Mouse (Mus musculus) retina, postnatal 7 days (tissue): Measurements from ENCODE around the gene Tcte1.
A peak's percentile ranks its signal among the peaks of the same experiment; 100 is the strongest.

Experiments used
- DNase-seq: peaks from one replicate; pipeline ENCODE4 v3.0.0-alpha.2; 2012; ENCODE audit warnings: low read depth, low spot score

Gene Tcte1

DNA sequence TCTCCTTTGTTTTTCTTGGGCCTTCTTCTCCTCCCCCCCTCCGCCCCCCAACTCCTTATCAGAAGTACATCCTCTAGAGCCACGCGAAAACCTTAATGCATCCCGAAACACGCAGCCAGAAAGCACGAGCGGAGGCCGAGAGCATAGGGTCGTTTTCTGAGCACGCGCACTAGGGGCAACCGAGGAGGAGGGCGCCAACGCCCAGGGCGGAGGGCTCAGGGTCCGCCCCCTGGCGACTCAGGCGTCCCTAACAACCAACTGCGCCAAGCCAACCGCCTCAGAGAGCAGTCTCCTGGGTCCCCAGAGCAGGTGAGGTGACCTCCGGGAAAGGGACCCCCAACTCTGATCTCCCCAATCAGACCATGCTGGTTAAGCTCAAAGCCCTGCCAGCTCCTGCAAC lies at the start of gene Tcte1:
Gene Tcte1 (plus strand): TSS at position 172 of the 400 bp plus-strand sequence.
- DNase-seq, result peak; percentile 35

DNA sequence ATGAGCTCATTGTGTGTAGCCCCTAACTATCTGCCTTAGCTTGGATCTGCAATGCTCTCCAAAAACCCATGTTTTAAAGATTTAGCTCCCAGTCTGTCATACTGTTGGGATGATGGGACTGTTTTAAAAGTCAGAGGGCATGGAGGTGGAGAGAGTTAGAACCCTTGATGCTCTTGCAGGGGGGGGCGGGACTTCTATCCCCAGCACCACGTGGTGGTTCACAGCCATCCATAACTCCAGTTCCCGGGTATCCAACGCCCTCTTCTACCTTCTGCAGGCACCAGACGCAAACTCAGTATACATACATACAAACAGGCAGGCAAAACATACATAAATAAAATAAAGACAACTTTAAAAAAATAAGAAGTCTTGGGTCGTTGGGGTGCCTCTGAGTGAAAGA lies 49.6 kb upstream of the Tcte1 start:
- no peak for DNase-seq

DNA sequence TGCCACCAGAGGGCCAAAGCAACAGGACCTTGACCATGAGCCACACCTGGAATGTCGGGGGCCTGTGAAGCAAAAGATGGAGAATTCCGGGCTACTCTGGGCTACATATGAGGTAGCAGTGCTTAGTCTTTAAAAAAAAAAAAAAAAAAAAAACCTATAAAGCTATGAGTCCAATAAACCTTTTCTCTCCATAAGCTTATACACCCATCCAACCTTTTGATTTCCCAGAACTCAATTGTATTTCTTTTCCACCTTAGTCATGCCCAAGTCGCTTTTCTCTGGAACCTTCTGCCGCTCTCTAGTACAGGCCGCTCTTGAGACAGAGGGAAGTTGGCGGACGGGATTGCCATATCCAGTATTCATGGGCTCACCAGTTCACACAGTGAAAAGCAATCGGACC lies 49.1 kb upstream of the Tcte1 start:
- DNase-seq, result no peak

DNA sequence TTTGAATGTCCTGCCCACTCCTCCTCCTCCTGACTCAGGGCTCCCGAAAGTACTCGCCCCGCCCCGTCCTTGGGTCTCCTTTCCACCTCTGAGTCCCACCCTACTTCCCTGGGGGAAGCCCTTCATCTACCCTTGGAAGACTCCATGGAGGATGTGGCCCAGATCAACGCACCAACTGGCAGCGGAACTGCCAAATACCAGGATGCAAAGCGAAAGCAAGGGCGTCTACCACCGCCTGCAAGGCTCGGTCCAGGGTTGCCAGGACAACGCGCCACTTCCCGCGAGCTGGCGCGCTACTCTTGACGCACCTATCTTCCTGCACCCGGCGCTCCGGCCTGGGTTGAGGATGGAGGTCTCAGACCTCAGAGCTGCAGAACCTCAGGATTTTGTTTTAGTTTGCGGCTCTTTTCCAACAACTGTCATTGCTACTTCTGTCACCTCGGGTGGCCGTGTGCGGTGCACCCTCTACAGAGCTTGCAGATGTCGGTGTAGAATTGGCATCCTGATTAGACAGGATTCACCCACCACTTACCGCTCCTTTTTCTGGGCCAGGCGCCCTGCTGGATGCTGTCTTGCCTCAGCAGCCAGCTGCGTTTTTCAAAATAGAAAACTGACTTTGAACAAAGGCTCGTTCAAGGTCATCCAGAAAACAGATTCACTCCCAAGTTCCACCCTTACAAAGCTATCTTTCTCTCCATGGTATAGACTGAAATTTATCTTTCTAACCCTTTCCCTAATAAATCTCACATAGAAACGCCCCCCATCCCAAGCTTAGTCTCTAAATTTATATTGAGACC lies 48.4 kb upstream of the Tcte1 start, which contains the start of gene Spats1:
Gene Spats1 (minus strand): TSS at position 747 of the 797 bp plus-strand sequence.
- DNase-seq, result peak; percentile 23

DNA sequence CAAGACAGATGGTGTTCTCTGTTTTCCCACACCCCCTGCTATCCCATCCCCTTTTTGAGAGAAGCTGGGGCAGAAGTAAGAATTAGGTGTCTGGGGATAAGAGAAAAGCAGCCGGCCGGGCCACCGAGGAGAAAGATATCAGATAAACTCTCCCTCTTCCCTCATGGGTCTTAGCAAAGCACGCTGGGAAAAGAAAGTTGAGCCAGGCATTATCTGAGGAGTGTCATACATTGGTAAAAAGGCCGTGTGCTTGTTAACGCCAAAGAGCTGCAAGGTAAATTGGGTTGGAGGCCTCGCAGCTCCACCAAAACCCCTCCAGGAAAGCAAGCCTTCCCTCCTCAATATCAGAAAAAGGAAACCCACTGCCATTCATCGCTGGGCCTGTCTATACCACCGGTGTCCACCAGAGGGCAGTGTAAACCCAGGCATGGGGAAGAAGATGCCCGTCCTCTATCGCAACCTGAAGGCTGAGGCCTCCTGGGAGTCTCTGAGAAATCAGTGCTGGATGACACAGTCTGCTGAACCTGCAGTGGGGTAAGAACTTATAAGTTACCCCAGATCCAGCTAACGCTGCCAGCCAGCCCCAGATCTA lies 44.9 kb upstream of the Tcte1 start:
- DNase-seq, result peak; percentile 74

DNA sequence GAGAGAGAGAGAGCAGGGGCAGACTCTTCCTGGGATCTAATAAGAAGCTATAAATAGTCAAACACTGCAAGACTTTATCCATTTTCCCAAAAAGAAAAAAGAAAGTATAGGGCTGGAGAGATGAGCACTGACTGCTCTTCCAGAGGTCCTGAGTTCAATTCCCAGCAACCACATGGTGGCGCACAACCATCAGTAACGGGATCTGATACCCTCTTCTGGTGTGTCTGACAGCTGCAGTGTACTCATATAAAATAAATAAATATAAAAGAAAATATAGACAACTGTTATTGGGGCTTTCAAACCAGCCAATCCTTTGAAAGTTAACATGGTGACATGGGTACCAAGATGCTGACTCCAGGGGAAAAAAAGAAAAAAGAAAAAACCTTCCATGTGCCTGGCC lies 42.8 kb upstream of the Tcte1 start:
- no peak for DNase-seq

DNA sequence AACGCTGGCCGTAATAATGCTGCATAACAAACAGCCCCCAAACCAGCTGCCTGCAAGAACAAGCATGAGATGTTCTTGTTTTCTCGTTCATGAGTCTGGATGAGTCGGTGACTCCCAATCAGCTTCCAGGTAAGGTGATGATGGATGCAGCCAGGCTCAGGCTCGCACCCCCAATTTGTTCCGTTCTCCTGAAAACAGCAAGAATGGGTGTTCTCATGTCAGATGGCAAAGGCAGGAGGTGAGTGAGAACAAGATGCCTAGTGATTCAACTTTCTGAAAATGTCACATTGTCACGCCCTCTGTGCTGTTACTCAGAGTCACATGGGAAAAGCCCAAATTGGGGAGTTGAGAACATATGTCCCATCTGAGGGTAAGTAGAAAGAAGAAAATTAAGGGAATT lies 37.7 kb upstream of the Tcte1 start:
- no peak for DNase-seq

DNA sequence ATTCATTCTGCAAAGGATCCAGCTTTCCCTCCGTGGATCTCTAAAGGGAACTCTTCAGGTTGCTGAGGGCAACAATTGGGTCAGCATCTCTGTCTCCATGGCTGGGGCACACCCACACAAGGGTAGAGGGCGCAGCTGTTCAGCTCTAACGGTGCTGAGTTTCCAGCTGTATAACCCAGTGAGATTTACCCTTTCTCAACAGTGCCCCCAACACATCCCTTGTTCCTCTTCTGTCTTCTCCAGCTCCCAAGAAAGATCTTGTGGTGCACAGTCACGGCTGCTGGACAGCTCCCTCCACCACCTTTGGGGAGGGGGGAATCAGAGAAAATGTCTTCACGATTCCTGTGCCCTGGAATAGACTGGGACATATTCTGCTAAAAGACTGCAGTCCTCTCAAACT lies 36.0 kb upstream of the Tcte1 start:
- DNase-seq, result no peak

DNA sequence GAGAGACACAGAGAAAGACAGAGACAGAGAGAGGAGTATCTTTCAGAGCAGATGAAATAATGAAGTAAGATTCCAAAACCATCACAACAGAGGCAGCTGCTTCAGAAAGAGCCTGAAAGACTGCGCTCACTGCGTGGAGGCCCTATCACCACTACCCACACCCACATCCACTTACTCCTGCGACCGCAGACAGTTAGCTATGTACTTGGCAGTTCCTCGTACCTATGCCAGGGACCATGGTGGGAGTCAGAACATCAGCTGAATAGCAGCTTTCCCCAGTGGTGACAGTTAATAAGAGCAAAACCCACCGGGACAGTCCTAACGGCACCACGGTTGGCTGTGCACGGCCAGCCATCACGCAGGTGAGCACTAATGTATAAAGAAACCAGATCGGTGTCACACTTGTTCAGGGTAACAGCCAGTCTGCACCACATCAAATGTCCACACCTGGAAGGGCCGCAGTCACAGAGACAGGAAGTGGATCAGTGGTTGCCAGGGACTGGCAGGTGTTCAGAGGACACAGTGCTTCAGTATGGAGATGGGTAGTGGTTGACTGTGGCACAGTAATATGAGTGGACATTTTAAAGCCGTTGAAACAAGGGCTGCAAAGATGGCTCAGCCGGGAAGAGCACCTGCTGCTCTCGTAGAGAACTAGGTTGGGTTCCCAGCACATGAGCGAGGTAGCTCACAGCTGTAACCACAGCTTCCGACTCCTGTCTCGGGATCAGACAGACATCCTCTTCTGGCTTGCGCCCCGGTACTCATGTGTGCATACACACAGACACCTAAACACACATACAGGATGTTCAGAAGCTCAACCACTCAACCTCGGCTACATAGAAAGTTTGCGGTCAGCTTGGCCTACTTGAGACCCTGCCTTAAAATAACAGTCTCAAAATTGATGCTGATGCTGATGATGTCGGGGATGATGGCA lies 34.6 kb upstream of the Tcte1 start:
- DNase-seq, result no peak

DNA sequence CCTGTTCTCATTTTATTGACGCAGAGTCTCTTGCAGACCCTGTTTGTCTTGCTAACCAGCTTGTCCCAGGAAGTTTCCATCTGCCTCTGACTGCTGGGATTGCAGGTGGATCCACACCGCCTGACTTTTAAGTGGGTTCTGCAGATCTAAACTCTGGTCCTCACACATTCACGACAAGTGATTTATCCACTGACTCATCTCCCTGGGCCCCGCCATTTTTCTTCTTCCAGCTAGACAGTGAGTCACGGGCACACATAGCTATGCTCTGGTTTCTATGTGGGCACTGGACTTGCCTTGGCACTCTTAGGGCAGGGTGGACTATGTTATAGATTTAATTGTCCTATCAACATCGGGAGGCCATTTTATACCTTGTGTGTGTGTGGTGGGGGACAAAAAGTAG lies 33.5 kb upstream of the Tcte1 start:
- no peak for DNase-seq

DNA sequence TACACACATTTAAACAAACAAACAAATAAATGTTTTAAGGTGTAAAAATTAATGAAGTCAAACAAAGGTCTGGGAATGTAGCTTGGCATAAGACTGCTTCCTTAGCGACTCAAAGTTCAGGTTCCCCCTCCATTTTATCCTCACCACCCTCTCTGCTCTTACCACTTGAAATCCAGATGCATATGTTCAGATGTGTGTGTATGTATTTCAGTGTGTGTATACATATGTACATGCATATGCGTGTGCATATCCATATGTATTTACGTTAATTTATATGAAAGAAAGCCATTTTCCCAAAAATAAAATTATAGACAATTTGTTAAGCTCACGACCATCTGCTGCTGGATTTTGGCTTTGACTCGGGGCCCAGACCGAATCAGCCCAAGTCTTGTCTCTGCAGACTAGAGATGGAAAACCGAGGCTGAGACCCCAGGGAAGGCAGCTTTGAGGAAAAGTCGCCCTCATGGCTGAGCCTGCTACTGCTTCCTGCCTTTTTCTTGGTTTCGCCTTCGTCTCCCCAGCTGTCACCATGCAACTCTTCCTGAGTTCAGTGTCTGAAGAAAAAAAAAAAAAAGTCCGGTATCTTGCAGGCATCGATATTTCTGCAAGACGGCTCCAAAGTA lies 32.6 kb upstream of the Tcte1 start:
- no peak for DNase-seq

DNA sequence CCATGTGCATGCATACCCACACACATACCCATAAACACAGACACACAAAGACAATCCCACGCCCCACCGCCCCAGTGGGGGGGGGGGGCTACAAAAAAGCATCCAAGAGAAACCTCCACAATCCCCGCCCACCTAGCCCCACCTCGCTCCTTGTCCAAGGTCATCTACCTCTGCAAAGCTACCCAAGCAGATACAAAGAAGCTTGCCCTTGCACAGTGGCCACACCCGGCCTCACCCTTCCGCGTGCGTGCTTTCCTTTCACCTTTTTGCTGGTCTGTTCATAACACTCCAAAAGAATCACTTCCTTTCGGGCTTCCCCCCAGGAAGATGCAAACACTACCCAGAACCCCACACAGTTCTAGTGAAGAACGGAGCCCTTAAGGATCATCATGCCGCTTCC lies 27.8 kb upstream of the Tcte1 start:
- DNase-seq, result no peak

DNA sequence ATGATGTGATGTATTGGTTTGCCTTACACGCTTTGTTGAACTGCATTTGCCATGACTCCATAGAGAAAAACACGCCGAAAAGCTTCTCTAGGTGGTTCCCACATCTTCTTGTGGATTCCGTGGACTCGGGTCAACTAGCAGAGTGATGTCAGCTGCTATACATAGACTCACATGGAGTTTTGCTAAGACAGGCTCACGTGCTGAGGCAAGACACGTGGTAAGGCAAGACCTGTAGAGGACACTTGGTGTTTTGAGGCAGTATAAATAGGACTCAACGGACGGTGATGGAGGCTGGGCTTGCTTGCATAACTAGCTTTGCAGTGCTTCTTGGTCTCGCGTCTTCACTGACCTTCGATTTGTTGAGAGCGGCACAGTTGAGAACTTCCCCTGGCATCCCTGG lies 24.8 kb upstream of the Tcte1 start:
- no peak for DNase-seq

DNA sequence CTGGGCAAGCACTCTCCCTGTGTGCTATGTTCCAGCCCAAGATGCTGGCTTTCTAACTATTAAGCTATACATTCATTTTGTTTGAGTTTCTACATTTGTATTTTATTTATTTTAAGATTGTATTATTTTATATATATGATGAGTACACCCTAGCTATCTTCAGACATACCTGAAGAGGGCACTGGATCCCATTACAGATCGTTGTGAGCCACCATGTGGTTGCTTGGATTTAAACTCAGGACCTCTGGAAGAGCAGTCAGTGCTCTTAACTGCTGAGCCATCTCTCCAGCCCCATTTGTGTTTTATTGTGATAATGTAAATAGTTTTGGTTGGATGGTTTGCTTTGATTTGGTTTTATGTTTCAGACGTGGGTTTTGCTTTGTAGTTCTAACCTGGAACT lies 23.7 kb upstream of the Tcte1 start:
- DNase-seq, result no peak

DNA sequence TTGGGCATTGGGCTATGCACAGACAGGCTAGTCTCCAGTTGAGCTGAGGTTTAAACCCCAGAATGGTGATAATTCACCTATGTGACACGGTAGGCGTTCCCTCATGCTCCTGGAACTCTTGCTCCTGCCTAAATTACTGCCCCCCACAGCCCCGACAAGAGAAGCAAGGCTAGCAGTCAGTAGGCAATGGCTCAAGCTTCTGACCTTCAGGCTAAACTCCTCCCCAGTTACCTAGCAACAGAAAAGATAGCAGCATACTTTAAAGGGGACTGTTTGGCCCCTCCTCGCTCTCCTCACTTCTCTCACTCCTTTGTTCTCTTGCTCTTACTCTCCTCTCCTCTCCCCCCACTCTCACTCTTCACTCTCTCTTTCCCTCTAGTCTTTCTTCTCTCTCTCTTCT lies 22.3 kb upstream of the Tcte1 start:
- DNase-seq, result no peak

DNA sequence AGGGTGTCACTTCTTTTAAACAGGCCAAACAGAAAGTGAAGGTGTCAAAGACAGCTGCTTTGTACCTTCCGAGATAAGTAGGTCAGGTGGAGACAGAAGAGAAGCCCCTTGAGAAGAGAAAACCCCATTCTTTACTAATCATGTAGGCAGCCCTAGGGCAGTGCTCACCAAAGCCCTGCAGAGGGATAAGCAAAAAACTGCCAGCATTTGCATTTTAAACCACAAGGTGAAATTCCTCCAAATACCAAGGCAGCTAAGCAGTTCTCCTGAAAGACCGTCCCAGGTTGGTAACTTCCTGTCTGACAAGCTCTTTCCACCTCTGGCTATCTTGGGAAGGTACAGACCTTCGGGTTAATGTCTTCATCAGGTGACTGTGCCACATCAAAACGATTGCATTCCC lies 20.9 kb upstream of the Tcte1 start:
- no peak for DNase-seq

DNA sequence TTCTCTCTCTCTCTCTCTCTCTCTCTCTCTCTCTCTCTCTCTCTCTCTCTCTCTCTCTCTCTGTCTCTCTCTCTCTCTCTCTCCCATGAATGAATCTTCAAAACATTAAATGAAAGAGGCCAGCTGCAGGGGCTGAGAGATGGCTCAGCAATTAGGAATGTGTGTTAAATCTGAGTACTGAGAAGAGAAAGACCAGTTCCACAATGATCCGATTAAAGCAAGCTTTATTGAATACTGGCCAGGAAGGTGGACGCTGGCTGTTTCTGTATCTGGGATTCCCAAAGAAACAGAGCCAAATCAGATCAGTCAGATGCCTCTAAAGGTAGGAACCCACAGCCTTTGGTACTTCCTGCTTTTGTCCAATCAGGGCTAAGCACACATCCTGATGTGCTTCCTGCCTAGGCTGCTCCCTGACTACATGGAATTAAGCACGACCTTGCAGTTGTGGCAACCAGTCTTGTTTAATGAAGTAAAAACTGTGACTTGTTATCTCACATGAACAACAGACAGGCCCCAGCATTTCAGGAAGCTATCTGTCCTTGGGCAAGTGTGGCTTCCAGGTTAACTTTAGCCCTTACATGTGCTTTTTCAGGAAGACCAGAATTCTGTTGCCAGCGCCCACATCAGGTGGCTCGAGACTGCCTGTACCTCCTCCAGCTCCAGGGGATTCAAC lies 19.8 kb upstream of the Tcte1 start:
- DNase-seq, result no peak

DNA sequence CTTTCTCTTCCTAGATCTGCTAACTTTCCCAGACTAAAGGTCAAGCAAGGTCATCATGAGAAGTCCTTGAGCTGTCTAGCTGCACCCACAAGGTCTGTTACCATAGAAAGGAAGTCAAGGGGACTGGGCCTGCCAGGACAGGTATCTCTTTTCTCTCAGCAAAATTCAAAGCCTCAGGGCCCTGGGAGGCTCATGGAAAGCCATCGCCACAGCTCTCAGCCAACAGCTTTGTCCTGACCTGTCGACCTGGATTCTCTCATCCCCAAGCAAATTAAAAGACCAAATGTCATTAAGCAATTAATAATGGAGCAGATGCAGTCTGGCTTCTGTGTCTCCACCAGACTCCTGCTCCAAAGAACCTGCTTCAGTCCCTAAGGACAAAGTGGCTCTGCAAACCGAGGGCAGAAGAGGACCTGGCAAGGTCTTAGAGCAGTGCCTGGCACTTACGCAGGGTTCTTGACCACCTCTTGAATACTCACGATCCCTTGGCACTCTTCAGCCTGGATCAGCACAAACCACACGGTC lies 17.2 kb upstream of the Tcte1 start:
- DNase-seq, result no peak

DNA sequence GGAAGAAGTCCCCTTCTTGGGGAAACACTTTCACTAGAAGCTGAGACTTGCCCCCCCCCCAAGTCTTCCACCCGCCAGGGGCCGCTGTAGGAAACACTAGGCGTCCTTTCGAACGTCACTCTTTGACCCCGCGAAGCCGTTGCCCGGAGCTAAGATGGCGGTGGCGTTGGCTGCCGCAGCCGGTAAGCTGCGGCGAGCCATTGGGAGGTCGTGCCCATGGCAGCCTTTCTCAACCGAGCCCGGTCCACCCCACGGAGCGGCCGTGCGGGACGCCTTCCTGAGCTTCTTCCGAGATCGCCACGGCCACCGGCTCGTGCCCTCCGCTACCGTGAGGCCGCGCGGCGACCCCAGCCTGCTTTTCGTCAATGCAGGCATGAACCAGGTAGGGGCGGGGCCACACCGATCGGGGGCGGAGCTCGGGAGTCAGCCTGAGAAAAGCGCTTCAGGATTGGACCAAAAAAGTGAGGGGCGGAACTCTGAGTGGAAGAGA lies 16.5 kb upstream of the Tcte1 start, which contains the start of gene Aars2:
Gene Aars2 (plus strand): TSS at position 142 of the 490 bp plus-strand sequence.
- peak; percentile 91 for DNase-seq

DNA sequence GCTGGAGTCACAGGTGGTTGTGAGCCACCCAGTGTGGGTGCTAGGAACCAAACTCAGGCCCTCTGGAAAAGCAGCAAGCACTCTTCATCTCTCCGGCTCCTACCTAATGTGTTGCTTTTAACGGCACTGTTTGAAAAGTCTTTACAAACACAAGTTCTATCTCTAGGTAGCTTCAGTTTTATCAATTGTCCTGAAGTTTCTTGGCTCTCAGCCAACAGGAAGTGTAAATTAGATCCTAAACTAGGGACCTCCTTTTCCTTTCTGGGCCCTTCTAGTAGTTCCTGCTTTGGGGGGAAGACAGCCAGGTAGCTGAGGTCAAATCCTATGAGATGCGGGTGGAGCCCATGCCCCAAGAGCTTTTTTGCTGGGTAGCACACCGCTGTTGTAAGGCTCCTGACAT lies 12.4 kb upstream of the Tcte1 start:
- no peak for DNase-seq

DNA sequence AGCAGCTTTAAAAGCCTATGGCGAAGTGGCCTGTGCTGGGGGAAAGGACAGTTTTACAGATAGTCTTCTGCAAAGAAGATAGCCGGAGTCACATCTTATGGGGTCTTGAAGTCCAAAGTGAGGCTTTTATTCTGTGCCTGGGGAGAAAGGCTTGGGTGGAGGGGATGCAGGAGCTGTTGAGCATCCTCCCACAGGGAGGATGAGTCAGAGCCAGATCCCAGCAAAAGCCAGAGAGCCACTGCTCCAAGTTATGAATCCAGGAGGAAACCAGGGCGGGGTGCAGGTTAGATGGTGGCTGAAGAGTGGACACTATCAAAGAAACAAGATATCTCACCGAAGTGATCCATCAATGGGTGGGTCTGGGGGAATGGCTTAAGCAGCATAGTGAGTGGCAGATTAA lies 11.5 kb upstream of the Tcte1 start:
- DNase-seq, result no peak
